Mouse (Mus musculus): ENCODE data around the gene Bmpr1b.

GRCm38 (mm10) chr3:141915995-141916394 is 253.2 kb downstream of the Bmpr1b start:
- no peak for TF ChIP-seq CTCF (IDR thresholded peaks at IDR 0.05; ENCODE audit: low read depth)
- TF ChIP-seq EP300 (optimal IDR thresholded peaks at IDR 0.05) = no peak

All from stomach, postnatal 0 days (tissue).